Mouse (Mus musculus): ENCODE measurements at regions not wholly inside any gene's neighbourhood (a gene's known extent, or its start where the extent isn't known, plus 50 kb on each side); places are given as distances from the start of the nearest gene placed in this dataset.

DNA sequence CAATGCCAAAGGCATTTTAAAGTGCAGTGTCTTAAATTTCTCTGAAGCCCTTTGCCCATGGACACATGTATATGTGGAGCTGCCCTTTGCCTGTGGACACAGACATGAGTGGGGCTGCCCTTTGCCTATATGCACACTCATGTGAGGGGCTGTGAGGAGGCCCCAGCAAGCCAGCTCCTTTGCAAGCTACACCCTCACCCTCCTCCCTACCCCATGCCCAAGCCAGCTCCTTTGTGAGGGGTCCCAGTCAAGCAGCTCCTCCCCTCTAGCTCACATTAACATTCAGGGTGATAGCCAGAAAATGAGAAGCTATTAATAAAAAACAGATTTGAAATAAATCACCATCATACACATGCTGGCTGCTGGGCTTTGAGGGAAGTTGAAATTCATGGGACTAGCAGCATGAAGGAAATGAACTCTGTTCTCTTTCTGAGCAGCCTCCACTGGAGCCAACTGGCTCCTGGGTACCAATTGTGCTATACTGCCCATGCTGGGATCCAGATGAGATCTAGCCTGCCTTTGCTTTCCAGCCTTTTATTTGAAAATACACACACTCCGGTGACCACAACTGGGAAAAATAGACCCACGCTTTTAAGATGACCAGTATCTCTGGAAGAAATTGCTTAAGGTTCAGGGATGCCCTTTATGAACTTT lies 151.4 kb downstream of the Abcc12 start:
- DNase-seq (ENCODE audit: low spot score in 2 of 2) = no peak

GRCm38 (mm10) chr8:86428131-86428530 lies 152.4 kb downstream of the Abcc12 start:
- DNase-seq (ENCODE audit: low spot score in 2 of 2) = no peak

GRCm38 (mm10) chr8:86426056-86426455 lies 154.4 kb downstream of the Abcc12 start:
- DNase-seq (ENCODE audit: low spot score in 2 of 2) = no peak

DNA sequence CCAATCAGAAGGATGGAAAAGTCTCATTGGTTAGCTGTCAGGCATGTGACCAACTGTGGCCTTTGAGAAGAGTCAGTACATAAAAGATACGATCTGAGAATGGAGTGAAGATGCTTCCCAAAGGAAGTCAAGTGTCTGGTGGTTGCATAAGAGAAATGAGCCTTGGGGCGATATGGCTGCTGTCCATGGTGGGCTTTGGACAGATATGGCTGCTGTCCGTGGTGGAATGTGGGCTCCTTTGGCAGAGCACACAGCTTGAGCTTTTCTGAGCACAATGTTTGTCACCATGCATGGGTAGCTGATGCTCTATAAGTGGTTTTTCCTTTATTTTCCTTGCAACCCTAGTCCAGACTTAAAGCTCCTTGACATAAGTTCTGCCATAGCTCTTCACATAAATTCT lies 155.1 kb downstream of the Abcc12 start:
- DNase-seq (ENCODE audit: low spot score in 2 of 2) = no peak

DNA sequence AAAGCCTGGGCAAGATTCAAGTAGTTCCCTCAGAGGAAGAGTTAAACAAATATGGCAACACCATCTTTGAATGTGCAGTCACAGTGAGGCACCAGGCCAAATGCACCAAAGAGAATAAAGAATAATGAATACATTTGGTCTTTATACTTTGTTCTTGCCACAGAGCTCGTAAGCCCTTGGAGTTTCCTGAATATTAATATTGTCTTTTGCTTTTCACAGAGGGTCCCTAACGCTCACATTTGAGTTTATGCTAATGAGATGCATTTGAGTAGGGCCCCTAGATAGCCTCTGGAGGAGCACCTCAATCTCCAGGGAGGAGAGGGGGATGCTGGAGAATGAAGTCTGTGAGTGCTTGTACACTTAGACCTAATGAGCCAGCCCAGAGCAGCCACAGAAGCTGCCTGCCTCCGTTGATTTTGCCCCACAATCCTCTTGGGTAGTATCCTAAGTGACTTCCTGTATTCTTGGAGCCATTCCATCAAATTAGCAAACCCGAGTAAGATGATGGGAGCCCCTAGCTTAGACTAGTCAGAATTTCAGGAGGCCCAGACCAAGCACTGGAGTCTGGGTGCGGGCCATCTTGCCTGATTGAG lies 161.3 kb downstream of the Abcc12 start:
- DNase-seq (ENCODE audit: low spot score in 2 of 2) = no peak

GRCm38 (mm10) chr8:86418414-86418981 lies 162.0 kb downstream of the Abcc12 start:
- DNase-seq (ENCODE audit: low spot score in 2 of 2) = no peak

DNA sequence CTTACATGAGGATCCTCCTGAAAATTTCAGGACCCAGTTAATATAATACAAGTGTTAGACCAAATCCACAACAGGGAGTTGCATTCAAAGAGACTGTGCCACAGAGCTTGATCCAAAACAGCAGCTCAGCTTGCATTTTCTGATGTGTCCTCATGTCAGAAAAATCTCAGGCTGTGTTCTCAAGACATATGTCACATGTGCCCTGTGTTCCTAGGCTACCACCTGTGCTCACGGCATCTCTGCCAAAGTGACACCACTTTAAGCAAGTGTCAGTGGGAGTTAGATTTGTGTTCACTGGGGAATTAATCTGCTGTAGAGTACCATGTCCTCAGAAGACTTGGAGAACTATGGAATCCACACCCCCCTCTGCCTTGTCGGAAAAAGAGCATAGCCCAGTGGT lies 165.3 kb downstream of the Abcc12 start:
- DNase-seq (ENCODE audit: low spot score in 2 of 2) = no peak

- no peak for DNase-seq (ENCODE audit: low spot score in 2 of 2)
Observed at GRCm38 (mm10) chr8:86411232-86411631, 169.3 kb downstream of the Abcc12 start.

- DNase-seq (ENCODE audit: low spot score in 2 of 2) = no peak
Observed at GRCm38 (mm10) chr8:86406196-86406595, 174.3 kb downstream of the Abcc12 start.

GRCm38 (mm10) chr8:86403434-86403833 lies 177.1 kb downstream of the Abcc12 start:
- DNase-seq (ENCODE audit: low spot score in 2 of 2) = no peak

DNA sequence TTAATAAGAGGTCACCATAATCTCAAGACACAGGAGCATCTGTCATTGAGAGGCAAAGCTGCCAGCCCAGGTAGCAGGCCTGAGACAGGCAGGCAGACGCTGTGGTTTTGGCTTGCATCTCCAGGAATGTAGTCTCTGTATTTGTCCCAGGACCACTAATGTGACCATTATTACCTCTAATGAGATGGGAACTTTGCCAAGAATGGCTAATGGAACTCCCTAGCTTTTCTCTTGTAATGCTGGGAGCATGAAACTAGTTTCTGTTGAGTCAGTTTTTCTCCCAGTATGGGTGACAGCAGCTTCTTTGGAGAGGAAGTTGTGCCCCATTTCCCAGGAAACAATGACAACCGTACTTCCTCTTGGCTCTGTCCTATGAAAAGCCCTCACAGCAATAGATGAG lies 178.5 kb downstream of the Abcc12 start:
- no peak for DNase-seq (ENCODE audit: low spot score in 2 of 2)

DNA sequence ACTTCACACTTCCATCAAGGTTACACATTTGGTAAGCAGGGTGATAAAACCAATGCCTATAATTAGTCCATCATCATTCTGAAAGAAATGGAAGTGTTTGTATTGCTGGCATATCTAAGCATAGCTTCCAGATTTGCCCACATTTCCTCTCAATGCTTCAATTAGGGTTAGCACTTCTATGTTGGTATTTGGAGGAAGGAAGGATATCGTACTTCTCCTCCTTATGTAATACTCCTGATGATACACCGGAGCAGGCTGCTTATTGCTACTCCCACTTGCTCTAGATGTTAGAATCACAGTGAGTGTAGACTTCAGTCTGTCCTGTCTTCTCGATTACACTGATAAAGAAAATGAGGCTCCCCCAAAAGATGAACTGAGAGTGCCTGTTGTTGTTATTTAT lies 185.4 kb downstream of the Abcc12 start:
- no peak for DNase-seq (ENCODE audit: low spot score in 2 of 2)

DNA sequence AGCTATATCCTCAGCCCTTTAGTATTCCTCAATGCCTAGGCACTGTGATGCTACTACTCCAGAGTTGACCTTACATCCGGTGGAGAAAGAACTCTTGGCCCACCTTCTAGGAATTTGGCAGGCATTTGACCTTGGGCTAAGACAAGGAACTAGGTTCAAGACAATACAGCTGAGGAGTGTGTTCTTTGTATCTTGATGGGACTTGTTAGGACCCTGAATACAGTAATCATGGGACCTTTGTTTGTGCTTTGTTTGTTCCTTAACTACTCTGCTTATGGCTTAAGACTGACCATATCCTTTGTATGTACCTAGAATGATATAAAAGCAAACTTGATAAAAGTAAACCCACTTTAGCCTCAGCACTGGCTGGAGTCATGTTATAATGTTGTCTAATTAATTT lies 186.7 kb downstream of the Abcc12 start:
- no peak for DNase-seq (ENCODE audit: low spot score in 2 of 2)

DNA sequence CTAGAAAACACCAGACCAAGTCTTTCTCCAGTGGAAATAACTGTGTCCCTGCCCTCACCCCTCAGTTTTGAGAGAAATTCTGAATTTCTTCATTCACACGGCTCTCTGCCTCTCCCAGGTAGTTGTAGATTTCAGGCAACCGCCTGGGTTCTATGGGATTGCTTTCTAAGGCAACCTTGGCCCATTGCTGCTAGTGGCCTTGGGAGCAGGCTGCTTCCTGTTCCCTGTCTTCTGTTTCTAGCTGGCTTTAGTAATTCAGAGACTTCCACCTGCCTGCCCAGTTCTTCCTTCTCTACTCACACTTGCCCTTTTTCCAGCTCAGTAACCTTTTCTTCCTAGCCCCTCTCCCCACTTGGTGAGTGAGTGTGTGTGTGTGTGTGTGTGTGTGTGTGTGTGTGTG lies 187.1 kb downstream of the Abcc12 start:
- DNase-seq (ENCODE audit: low spot score in 2 of 2) = no peak

DNA sequence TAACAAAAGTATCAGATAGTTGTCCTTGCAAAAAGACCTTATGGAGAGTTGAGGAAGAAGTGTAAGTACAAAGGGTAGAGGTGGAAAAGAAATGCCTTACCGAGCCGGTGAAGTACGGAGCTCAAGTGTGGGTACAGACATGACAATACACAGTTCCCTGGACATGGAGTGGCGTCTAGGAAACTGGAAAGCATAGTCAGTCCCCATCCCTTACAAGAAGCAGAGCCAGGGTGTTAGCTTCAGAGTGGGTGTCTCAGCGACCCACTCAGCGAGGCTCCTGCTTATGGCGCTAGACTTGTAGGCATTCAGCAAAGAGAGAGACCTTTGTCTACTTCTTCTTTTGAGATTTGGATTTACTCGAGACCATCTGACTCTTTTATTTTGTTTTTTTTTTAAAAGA lies 189.8 kb downstream of the Abcc12 start:
- no peak for DNase-seq (ENCODE audit: low spot score in 2 of 2)

GRCm38 (mm10) chr8:86389690-86390671 lies 190.5 kb downstream of the Abcc12 start:
- no peak for DNase-seq (ENCODE audit: low spot score in 2 of 2)

- DNase-seq (ENCODE audit: low spot score in 2 of 2) = no peak
Observed at GRCm38 (mm10) chr8:86385236-86385635, 195.2 kb downstream of the Abcc12 start.

DNA sequence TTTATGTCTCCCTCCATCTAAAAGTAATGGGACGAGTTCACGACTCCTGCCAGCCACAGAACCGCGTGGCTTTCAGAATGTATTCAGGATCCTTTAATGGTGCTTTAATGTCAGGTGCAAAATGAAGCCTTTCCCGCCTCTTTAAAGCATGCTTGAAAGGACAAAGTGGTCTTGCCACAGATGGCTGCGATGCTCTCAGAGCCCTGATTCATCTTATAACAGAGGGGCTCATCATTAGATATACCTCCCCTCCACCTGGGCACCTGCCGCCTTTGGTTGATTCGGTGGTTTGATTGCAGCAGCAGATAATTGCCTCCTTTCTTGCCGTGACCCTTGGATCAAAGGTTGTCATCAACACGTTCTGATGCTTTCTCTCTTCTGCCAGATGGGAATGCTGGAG lies 198.5 kb downstream of the Abcc12 start:
- no peak for DNase-seq (ENCODE audit: low spot score in 2 of 2)

DNA sequence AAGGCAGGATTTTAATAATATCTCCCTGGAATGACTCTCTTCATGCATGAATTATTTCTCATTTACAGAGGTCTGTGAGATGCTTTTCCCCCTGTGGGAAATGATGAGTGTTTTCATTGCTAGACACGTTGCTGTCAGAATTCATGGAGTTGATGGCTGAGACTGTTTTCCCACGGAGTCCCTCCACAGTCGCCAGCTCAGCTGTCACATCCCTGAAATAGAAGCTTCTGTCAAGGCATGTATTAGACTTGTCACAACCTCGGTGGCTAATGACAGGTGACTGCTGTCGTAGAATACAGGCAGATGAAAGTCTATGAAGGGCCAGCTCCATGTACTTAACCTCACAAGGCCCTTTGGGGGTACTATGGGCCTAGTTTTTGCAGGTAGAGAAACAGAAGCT lies 212.4 kb downstream of the Abcc12 start:
- DNase-seq (ENCODE audit: low spot score in 2 of 2) = no peak

- DNase-seq (ENCODE audit: low spot score in 2 of 2) = no peak
Observed at GRCm38 (mm10) chr8:86366636-86367035, 213.8 kb downstream of the Abcc12 start.

GRCm38 (mm10) chr8:86365726-86366125 lies 214.8 kb downstream of the Abcc12 start:
- no peak for DNase-seq (ENCODE audit: low spot score in 2 of 2)

GRCm38 (mm10) chr8:86364898-86365297 lies 215.6 kb downstream of the Abcc12 start:
- DNase-seq (ENCODE audit: low spot score in 2 of 2) = no peak
